Mouse (Mus musculus) olfactory bulb, adult 2 months (tissue): Measurements from ENCODE around the gene 1300017J02Rik. TPM values are rescaled to one million over a fixed set of nuclear protein-coding genes. Genes with fewer than 3 reads are reported as not detected.

Experiments
- H3K27ac ChIP-seq: fragments of 200-500 bp; 2 replicates; pipeline ENCODE4 v1.5.1; 2012; ENCODE audit warnings: low read depth, low read length; ENCODE audit not compliant: insufficient read depth
- H3K4me1 ChIP-seq: fragments of 200-500 bp; 2 replicates; pipeline ENCODE4 v1.6.1; 2012; ENCODE audit warnings: low read length; ENCODE audit not compliant: control insufficient read depth, insufficient read depth
- H3K4me3 ChIP-seq: fragments of 200-500 bp; 2 replicates; pipeline ENCODE4 v1.5.1; 2012; ENCODE audit warnings: mild to moderate bottlenecking, low read depth, low read length, moderate library complexity; ENCODE audit not compliant: insufficient read depth
- CTCF ChIP-seq: fragments of 200-500 bp; IDR thresholded peaks from 2 replicates; pipeline ENCODE4 v1.5.1; 2012; ENCODE audit warnings: low read depth, mild to moderate bottlenecking, low read length, moderate library complexity; ENCODE audit not compliant: insufficient read depth
- POLR2A ChIP-seq: fragments of 200-500 bp; IDR thresholded peaks from 2 replicates; pipeline ENCODE4 v1.6.1; 2012; ENCODE audit warnings: mild to moderate bottlenecking, low read depth, low read length, moderate library complexity; ENCODE audit not compliant: insufficient read depth
- WGBS: fragments of 180-500 bp; shearing (Covaris S2); methylation state at CpG from one replicate; pipeline ENCODE4 v1.1.7; 2018; 5-methylcytosine and 5-hydroxymethylcytosine counted together
- polyA plus RNA-seq: library from polyadenylated mRNA; stranded (reverse); fragments of >200 nt; gene quantifications from 2 replicates; pipeline ENCODE4 v1.2.4, GENCODE M21; 2012; ENCODE audit warnings: low replicate concordance; ENCODE audit not compliant: missing spikeins, insufficient read depth, insufficient read length

Gene 1300017J02Rik
- polyA plus RNA-seq, 1 experiment: not detected

DNA sequence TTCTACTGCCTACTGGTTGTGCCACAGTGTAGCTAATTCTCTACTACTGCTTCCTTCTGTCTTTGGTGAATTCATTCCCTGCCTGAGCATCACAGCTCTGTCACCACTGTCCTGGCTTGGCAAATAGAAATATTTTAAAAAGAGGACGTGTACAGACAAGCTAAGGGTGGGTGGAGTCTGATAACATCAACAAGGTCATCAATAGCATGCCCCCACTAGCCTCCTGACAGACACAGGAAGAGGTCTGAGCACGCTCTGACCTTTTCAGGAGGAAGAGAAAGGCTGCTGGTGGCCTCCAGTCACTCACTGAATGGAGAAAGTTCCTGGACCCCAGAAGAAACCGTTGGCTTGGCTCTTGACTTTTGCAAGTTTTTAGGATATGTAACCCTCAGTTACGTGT, 18.5 kb downstream of the 1300017J02Rik start:
- TF ChIP-seq CTCF (no peak), POLR2A (no peak)
- no peak overlapping the region for H3K27ac ChIP-seq
- no peaks in the 10 kb centered on the region for H3K4me1 ChIP-seq
- WGBS: 78% methylated on average over 4 of the region's 4 CpGs
- no peak overlapping the region for H3K4me3 ChIP-seq

DNA sequence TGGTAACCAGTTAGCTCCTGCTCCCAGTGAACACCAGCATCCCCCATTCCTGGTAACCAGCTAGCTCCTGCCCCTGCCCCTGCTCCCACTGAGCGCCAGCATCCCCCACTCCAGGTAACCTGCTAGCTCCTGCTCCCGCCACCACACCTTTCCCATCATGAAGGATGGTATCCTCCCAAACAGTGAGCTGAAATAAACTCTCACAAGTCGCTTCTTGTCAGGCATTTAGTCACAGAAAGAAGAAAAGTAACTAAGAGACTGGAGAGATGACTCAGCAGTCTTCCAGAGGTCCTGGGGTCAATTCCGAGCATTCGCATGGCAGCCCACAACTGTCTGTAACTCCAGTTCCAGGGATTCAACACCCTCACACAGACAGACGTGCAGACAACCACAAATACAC, 28.0 kb downstream of the 1300017J02Rik start:
- 94% methylated on average over 6 of the region's 6 CpGs for WGBS
- Histone ChIP-seq H3K27ac (no peak overlapping the region), H3K4me1 (no peaks in the 10 kb centered on the region), H3K4me3 (no peak overlapping the region)
- TF ChIP-seq CTCF (no peak), POLR2A (no peak)

DNA sequence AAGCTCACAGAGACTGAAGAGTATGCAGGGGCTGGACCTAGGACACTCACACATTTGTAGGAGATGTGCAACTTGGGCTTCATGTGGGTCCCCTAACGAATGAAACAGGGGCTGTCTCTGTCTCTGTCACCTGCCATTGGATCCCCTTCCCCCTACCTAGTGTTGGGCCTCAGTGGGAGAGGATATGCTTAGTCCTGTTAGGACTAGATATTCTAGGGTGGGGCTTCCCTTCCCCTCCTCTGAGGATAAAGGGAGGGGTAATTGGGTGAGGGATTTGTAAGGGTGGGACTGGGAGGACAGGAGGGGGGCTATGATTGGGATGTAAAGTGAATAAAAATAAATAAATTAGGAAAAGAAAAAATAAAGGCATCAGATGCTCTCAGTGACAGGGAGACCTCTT, 29.2 kb downstream of the 1300017J02Rik start:
- WGBS: 89% methylated on average over 1 of the region's 1 CpGs

DNA sequence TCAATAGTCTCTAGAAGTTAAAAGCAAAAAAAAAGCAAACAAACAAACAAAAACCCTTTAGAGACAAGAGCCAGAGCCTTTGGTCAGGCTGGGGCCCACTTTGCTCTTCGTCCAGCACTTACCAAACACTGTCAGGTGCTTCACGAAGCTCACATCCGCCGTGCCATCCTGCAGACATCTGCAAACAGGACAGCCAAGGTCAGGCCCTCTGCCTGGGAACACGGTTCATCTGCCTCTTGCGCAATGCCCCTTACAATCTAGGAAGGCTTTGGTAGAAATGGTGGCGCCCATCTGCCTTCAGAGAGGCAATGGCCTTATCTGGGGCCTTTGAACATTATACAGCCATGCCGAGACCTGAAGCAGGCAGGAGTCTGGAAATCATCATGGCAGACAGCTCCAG, 30.1 kb downstream of the 1300017J02Rik start:
- 92% methylated on average over 8 of the region's 8 CpGs for WGBS
- no peaks in the 10 kb centered on the region for H3K4me1 ChIP-seq
- H3K27ac ChIP-seq: no peak overlapping the region
- no peak overlapping the region for H3K4me3 ChIP-seq
- no peak for TF ChIP-seq POLR2A
- TF ChIP-seq CTCF: no peak

More for the DNA sequence above, 29.2 kb downstream of the 1300017J02Rik start:
- TF ChIP-seq POLR2A (no peak), CTCF (no peak)
- no peaks in the 10 kb centered on the region for H3K4me1 ChIP-seq
- H3K4me3 ChIP-seq: no peak overlapping the region
- no peak overlapping the region for H3K27ac ChIP-seq

DNA sequence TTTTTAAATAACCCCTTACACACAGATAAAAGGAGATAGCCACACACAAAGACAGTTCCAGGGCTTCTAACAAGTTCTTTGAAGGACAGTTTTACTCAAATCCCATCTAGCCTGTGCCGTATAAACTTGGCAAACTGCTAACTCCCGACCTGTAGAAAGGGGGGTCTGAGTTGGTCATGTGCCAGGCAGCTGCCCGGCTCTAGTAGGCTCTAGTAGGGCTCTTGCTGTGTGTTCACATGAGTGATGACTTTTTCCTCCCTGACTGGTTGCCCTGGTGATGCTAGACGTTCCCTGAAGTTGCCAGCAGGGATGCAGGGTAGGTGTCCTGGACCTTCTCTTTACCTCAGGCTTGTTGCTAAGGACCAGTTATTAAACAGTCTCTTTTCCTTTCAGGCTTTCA, 33.8 kb downstream of the 1300017J02Rik start:
- TF ChIP-seq POLR2A: no peak
- TF ChIP-seq CTCF: no peak
- no peak overlapping the region for H3K27ac ChIP-seq
- 16% methylated on average over 4 of the region's 4 CpGs for WGBS
- H3K4me1 ChIP-seq: no peaks in the 10 kb centered on the region
- no peak overlapping the region for H3K4me3 ChIP-seq

DNA sequence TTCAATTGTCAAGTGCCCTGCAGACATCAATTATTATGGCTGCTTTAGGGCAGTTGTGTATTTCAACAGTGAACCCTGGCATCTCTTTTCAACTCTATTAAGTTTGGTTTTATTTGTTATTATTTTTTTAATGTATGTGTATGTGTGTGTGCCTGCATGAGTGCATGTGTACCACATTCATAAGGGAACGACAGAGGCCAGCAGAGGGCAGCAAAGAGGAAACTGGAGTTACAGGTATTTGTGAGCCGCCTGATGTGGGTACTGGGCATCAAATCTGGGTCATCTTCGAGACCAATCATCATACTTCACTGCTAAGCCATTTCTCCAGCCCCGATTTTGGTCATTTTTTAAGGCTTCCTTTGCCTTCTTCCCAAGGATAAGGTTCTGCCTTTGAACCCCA, 39.1 kb downstream of the 1300017J02Rik start:
- no peak overlapping the region for H3K4me3 ChIP-seq
- no peaks in the 10 kb centered on the region for H3K4me1 ChIP-seq
- H3K27ac ChIP-seq: no peak overlapping the region
- no peak for TF ChIP-seq CTCF
- no peak for TF ChIP-seq POLR2A
- 92% methylated on average over 4 of the region's 4 CpGs for WGBS

DNA sequence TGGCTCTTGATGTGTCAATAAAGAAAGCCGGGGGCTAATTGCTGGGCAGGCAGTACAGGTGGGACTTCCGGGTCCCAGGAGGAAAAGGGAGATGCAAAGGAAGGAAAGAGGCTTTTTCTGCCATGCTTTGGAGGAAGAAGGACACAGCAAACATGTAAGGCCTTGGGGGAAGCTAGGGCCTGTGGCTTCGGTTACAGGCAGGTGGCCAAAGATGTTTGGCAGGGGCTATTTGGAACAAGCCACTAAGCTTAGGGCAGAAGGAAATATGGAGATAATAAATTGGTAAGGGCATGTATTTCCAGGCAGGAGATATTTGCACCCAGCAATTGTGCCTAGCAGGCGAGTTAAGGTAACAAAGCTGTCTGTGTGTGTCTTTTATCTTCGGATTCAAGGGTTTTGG, 52.0 kb downstream of the 1300017J02Rik start:
- Histone ChIP-seq H3K27ac (no peak overlapping the region), H3K4me3 (no peak overlapping the region), H3K4me1 (no peaks in the 10 kb centered on the region)
- TF ChIP-seq CTCF (no peak), POLR2A (no peak)
- 76% methylated on average over 5 of the region's 5 CpGs for WGBS

DNA sequence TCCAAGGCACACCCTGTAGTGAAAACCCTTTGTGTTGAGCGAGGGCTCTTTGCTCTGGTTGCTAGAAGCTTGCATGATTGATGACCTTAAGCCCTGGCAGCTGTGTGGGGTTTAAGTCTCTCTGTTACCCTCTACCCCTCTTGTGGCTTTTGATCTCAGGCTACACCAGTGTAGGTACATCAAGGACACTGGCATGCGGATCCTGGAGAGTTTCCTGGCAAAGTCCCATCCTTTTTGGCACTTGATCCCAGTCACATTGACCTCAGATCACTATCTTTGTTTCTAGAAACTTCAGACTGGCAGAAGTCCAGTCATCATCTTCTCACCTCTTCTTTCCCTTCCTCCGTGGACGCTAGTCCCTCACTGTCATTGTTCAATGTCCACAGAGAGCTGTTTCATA, 56.3 kb downstream of the 1300017J02Rik start:
- no peak for TF ChIP-seq POLR2A
- TF ChIP-seq CTCF: no peak
- Histone ChIP-seq H3K4me1 (no peaks in the 10 kb centered on the region), H3K27ac (no peak overlapping the region), H3K4me3 (no peak overlapping the region)
- WGBS: 58% methylated on average over 4 of the region's 4 CpGs

DNA sequence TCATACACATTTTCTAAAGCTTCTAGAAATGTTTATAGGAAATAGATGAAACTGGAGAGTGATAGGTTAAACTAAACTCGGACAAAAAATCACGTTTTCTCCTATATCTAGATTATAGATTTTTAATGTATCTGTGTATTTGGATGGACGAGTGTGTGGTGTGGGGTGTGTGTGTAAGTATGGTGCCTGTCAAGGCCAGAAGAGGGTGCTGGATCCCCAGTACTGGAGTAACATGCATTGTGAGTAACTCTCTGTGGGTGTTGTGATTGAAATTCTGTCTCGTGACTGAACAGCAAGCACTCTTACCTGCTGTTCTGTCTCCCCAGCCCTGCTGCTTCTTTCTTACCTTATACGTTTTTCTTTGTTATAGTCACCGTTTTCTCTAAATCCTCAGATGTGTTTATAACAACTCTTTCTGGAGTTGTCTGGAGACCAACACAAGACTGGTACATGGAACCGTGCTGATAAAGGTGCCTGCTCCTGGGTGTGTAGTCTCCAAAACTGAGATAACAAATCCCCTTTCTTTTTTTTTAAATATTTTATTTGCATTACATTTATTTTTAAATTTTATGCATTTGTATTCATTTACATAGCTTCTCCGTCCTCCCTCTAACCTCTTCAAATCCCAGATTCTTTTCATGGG, 58.2 kb downstream of the 1300017J02Rik start:
- no peak for TF ChIP-seq CTCF
- TF ChIP-seq POLR2A: no peak

DNA sequence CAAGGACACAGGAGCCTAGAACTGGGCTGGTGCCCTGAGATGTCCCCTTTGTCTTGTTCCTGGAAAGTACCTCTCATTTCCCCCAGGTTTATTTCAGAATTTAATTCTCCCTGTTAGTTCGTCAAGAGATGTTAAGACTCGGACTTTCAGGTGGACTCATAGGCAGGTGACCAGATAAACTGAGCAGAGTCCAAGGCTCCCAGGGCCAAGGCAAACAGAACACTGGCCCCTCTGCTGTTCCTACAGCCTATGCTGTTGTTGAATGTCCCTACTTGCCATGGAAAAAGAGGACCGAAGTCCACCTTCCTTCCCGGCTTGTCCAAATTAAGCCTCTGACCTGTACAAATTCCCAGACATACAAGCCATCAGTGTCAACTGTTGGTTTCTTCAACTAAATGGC, 61.2 kb downstream of the 1300017J02Rik start:
- 95% methylated on average over 4 of the region's 4 CpGs for WGBS
- no peak overlapping the region for H3K4me3 ChIP-seq
- no peaks in the 10 kb centered on the region for H3K4me1 ChIP-seq
- no peak overlapping the region for H3K27ac ChIP-seq
- TF ChIP-seq CTCF: no peak
- TF ChIP-seq POLR2A: no peak

More for the DNA sequence above, 58.2 kb downstream of the 1300017J02Rik start:
- Histone ChIP-seq H3K4me3 (no peak overlapping the region), H3K4me1 (no peaks in the 10 kb centered on the region), H3K27ac (no peak overlapping the region)
- 89% methylated on average over 8 of the region's 8 CpGs for WGBS
